In genomic region chr1:125662660-125663059, GRCm38 (mm10) we compare ENCODE assay signal across 13 mouse cellular contexts. TPM values are rescaled to one million over a fixed set of nuclear protein-coding genes. Genes with fewer than 3 reads are reported as not detected.
"Had no signal": no experiment of that assay in that cellular context is flagged by ENCODE, and none has a peak within 500 bp of the region (broad histone marks: within the 10 kb centered on the region; RNA-seq: fewer than 3 reads in every experiment).

No protein-coding gene starts in this region.

- H3K4me3 ChIP-seq: kidney, embryonic 15.5 days; limb, embryonic 12.5 days; lung, embryonic 15.5 days; midbrain, embryonic 12.5 days; neural tube, embryonic 15.5 days had no signal

- H3K36me3 ChIP-seq: kidney, embryonic 15.5 days; limb, embryonic 12.5 days; lung, embryonic 15.5 days; midbrain, embryonic 12.5 days; neural tube, embryonic 15.5 days had no signal

- H3K4me1 ChIP-seq: kidney, embryonic 15.5 days; limb, embryonic 12.5 days; lung, embryonic 15.5 days; midbrain, embryonic 12.5 days; neural tube, embryonic 15.5 days had no signal

- DNase-seq: layer of hippocampus, postnatal 36 days; right cerebral cortex, adult 18-20 months; right cerebral cortex, postnatal 25 days; thymus, postnatal 4 days had no signal

- H3K27me3 ChIP-seq: kidney, embryonic 15.5 days; limb, embryonic 12.5 days; lung, embryonic 15.5 days; midbrain, embryonic 12.5 days; neural tube, embryonic 15.5 days had no signal

- H3K9ac ChIP-seq: kidney, embryonic 15.5 days; limb, embryonic 12.5 days; lung, embryonic 15.5 days; midbrain, embryonic 12.5 days; neural tube, embryonic 15.5 days had no signal

- H3K9me3 ChIP-seq: kidney, embryonic 15.5 days; limb, embryonic 12.5 days; lung, embryonic 15.5 days; midbrain, embryonic 12.5 days; neural tube, embryonic 15.5 days had no signal

- H3K4me2 ChIP-seq: kidney, embryonic 15.5 days; limb, embryonic 12.5 days; lung, embryonic 15.5 days; midbrain, embryonic 12.5 days; neural tube, embryonic 15.5 days had no signal

- H3K27ac ChIP-seq: kidney, embryonic 15.5 days; limb, embryonic 12.5 days; lung, embryonic 15.5 days; midbrain, embryonic 12.5 days; neural tube, embryonic 15.5 days; stomach, postnatal 0 days had no signal

RNA-seq across cellular contexts. Expression of gene Gpr39, which starts 14.1 kb away (rescaled TPM):
- total RNA-seq: left cerebral cortex, postnatal 36 days; megakaryocyte-erythroid progenitor cell, adult 5-6 weeks had no signal
- polyA plus RNA-seq: limb, embryonic 12.5 days; midbrain, embryonic 12.5 days; neural tube, embryonic 11.5 days had no signal
